Mouse (Mus musculus): ENCODE results near the gene Mtrf1l. TPM values are rescaled to one million over a fixed set of nuclear protein-coding genes. Genes with fewer than 3 reads are reported as not detected.

Gene Mtrf1l
- polyA plus RNA-seq, 1 experiment from 2014 or later = 13.1 TPM

- peak; percentile 37 for DNase-seq (ENCODE audit: low spot score)
- no peak for ATAC-seq (replicated peaks; ENCODE audit: low FRiP score, low read depth)
- peak overlapping the region; percentile 44; the same call in 1 of the 2 replicates for H3K9ac ChIP-seq (ENCODE audit: low read depth, low read length)
Observed at GRCm38 (mm10) chr10:5806416-5806815, 17.3 kb downstream of the Mtrf1l start.

GRCm38 (mm10) chr10:5805731-5806307 lies 17.9 kb downstream of the Mtrf1l start:
- peak; percentile 7; the same call in 1 of the 2 replicates for TF ChIP-seq CTCF (IDR thresholded peaks at IDR 0.05; ENCODE audit: low read depth)
- peak overlapping the region; percentile 44; the same call in 1 of the 2 replicates for H3K9ac ChIP-seq (ENCODE audit: low read depth, low read length)
- peaks cover 18% of the 10 kb centered on the region; the same call in 1 of the 2 replicates for H3K36me3 ChIP-seq (ENCODE audit: insufficient read depth, low read length)
- 0% methylated on average over 40 of the region's 43 CpGs for WGBS
- H3K9me3 ChIP-seq (replicated peaks; ENCODE audit: low read length) = no peaks in the 10 kb centered on the region
- ATAC-seq (replicated peaks; ENCODE audit: low FRiP score, low read depth) (peak; percentile 96), DNase-seq (ENCODE audit: low spot score) (peak; percentile 99)
- peaks cover 13% of the 10 kb centered on the region; the same call in 1 of the 2 replicates for H3K4me1 ChIP-seq (replicated peaks; ENCODE audit: insufficient read depth, low read length)
- peak overlapping the region; percentile 65 for H3K4me2 ChIP-seq (ENCODE audit: low read length)
- no peaks in the 10 kb centered on the region for H3K27me3 ChIP-seq (ENCODE audit: insufficient read depth, low read length)
- H3K4me3 ChIP-seq (replicated peaks; ENCODE audit: low read depth, low read length) = peak overlapping the region; percentile 78
- H3K27ac ChIP-seq = peak overlapping the region; percentile 80

More at GRCm38 (mm10) chr10:5806416-5806815, 17.3 kb downstream of the Mtrf1l start:
- peaks cover 13% of the 10 kb centered on the region; the same call in 1 of the 2 replicates for H3K4me1 ChIP-seq (replicated peaks; ENCODE audit: insufficient read depth, low read length)
- 14% methylated on average over 8 of the region's 8 CpGs for WGBS
- peaks cover 13% of the 10 kb centered on the region; the same call in 1 of the 2 replicates for H3K36me3 ChIP-seq (ENCODE audit: insufficient read depth, low read length)
- H3K27ac ChIP-seq = peak overlapping the region; percentile 80
- no peaks in the 10 kb centered on the region for H3K9me3 ChIP-seq (replicated peaks; ENCODE audit: low read length)
- TF ChIP-seq CTCF (IDR thresholded peaks at IDR 0.05; ENCODE audit: low read depth) = no peak
- H3K4me3 ChIP-seq (replicated peaks; ENCODE audit: low read depth, low read length) = peak overlapping the region; percentile 78
- H3K27me3 ChIP-seq (ENCODE audit: insufficient read depth, low read length) = no peaks in the 10 kb centered on the region
- H3K4me2 ChIP-seq (ENCODE audit: low read length) = peak overlapping the region; percentile 65

- TF ChIP-seq CTCF (IDR thresholded peaks at IDR 0.05; ENCODE audit: low read depth) = no peak
- H3K27ac ChIP-seq = peak within 1 kb of the TSS; percentile 80
- H3K4me1 ChIP-seq (replicated peaks; ENCODE audit: insufficient read depth, low read length) = peaks cover 13% of the 10 kb centered on the region; the same call in 1 of the 2 replicates
- DNase-seq (ENCODE audit: low spot score) (peak; percentile 99), ATAC-seq (replicated peaks; ENCODE audit: low FRiP score, low read depth) (peak; percentile 96)
- H3K27me3 ChIP-seq (ENCODE audit: insufficient read depth, low read length) = no peaks in the 10 kb centered on the region
- H3K9ac ChIP-seq (ENCODE audit: low read depth, low read length) = peak within 1 kb of the TSS; percentile 62
- under 1% methylated on average over 40 of the region's 42 CpGs for WGBS
- peak within 1 kb of the TSS; percentile 92 for H3K4me2 ChIP-seq (ENCODE audit: low read length)
- no peaks in the 10 kb centered on the region for H3K9me3 ChIP-seq (replicated peaks; ENCODE audit: low read length)
- peak within 1 kb of the TSS; percentile 78 for H3K4me3 ChIP-seq (replicated peaks; ENCODE audit: low read depth, low read length)
- H3K36me3 ChIP-seq (ENCODE audit: insufficient read depth, low read length) = peaks cover 21% of the 10 kb centered on the region
Observed at GRCm38 (mm10) chr10:5805243-5805730, 18.4 kb downstream of the Mtrf1l start, which contains the start of gene Fbxo5. TSS of gene Fbxo5 (minus strand) at chr10:5805600.

GRCm38 (mm10) chr10:5804691-5805156 lies 19.0 kb downstream of the Mtrf1l start:
- Histone ChIP-seq H3K4me3 (replicated peaks; ENCODE audit: low read depth, low read length) (peak overlapping the region; percentile 78), H3K9ac (ENCODE audit: low read depth, low read length) (peak overlapping the region; percentile 62), H3K9me3 (replicated peaks; ENCODE audit: low read length) (no peaks in the 10 kb centered on the region), H3K36me3 (ENCODE audit: insufficient read depth, low read length) (peaks cover 25% of the 10 kb centered on the region), H3K27me3 (ENCODE audit: insufficient read depth, low read length) (no peaks in the 10 kb centered on the region), H3K4me1 (replicated peaks; ENCODE audit: insufficient read depth, low read length) (peaks cover 13% of the 10 kb centered on the region; the same call in 1 of the 2 replicates), H3K27ac (peak overlapping the region; percentile 61), H3K4me2 (ENCODE audit: low read length) (peak overlapping the region; percentile 92)
- ATAC-seq (replicated peaks; ENCODE audit: low FRiP score, low read depth) = peak; percentile 1; the same call in 1 of the 2 replicates
- no peak for TF ChIP-seq CTCF (IDR thresholded peaks at IDR 0.05; ENCODE audit: low read depth)
- under 1% methylated on average over 24 of the region's 24 CpGs for WGBS
- DNase-seq (ENCODE audit: low spot score) = no peak

GRCm38 (mm10) chr10:5803739-5804138 lies 20.0 kb downstream of the Mtrf1l start:
- peaks cover 13% of the 10 kb centered on the region; the same call in 1 of the 2 replicates for H3K4me1 ChIP-seq (replicated peaks; ENCODE audit: insufficient read depth, low read length)
- no peaks in the 10 kb centered on the region for H3K9me3 ChIP-seq (replicated peaks; ENCODE audit: low read length)
- 3% methylated on average over 1 of the region's 1 CpGs for WGBS
- H3K4me2 ChIP-seq (ENCODE audit: low read length) = peak overlapping the region; percentile 92
- H3K4me3 ChIP-seq (replicated peaks; ENCODE audit: low read depth, low read length) = peak overlapping the region; percentile 78
- peak overlapping the region; percentile 2; the same call in 1 of the 2 replicates for H3K9ac ChIP-seq (ENCODE audit: low read depth, low read length)
- peaks cover 25% of the 10 kb centered on the region for H3K36me3 ChIP-seq (ENCODE audit: insufficient read depth, low read length)
- H3K27me3 ChIP-seq (ENCODE audit: insufficient read depth, low read length) = no peaks in the 10 kb centered on the region
- DNase-seq (ENCODE audit: low spot score) = no peak
- no peak for TF ChIP-seq CTCF (IDR thresholded peaks at IDR 0.05; ENCODE audit: low read depth)
- ATAC-seq (replicated peaks; ENCODE audit: low FRiP score, low read depth) = no peak
- H3K27ac ChIP-seq = no peak overlapping the region

- Histone ChIP-seq H3K36me3 (ENCODE audit: insufficient read depth, low read length) (peaks cover 29% of the 10 kb centered on the region), H3K9me3 (replicated peaks; ENCODE audit: low read length) (no peaks in the 10 kb centered on the region), H3K4me3 (replicated peaks; ENCODE audit: low read depth, low read length) (peak overlapping the region; percentile 78), H3K4me1 (replicated peaks; ENCODE audit: insufficient read depth, low read length) (peaks cover 13% of the 10 kb centered on the region; the same call in 1 of the 2 replicates), H3K4me2 (ENCODE audit: low read length) (peak overlapping the region; percentile 92), H3K9ac (ENCODE audit: low read depth, low read length) (peak overlapping the region; percentile 35; the same call in 1 of the 2 replicates), H3K27ac (no peak overlapping the region), H3K27me3 (ENCODE audit: insufficient read depth, low read length) (no peaks in the 10 kb centered on the region)
- DNase-seq (ENCODE audit: low spot score) = no peak
- TF ChIP-seq CTCF (IDR thresholded peaks at IDR 0.05; ENCODE audit: low read depth) = no peak
- no peak for ATAC-seq (replicated peaks; ENCODE audit: low FRiP score, low read depth)
- 9% methylated on average over 6 of the region's 6 CpGs for WGBS
Observed at GRCm38 (mm10) chr10:5802866-5803265, 20.8 kb downstream of the Mtrf1l start.

Measured in kidney, postnatal 0 days (tissue).